ENCODE assay signal across 28 mouse cellular contexts in the genomic region with DNA sequence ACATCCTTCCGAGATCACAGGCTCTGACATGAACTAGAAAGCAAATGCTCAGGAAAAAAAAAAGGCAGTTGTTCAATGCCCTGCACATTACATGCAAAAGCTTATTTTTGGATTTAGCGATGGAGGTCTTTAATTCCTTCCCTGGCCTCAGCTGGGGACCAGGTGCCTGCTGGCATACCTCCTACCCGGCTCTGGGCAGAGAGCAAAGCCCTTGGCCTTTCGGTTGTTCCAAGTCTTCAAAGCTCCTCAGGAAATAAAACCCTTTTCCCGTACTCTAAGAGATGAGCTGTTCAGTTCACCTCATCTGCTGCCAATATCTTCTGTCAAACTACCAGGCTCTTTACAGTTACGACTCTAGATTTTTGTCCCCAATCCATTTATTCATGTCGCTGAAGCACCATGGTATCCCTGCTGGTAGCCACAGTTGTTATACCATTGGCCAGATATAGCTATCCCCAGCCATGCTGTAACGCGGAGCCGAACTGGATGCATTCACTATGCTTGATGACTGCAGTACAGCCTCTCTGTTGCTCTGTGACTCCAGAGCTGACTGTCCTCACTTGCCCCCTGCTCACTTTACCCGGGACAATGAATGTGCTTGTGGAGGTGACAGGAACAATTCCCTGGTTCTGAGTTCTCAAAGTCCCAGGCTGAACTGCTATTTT.
DNase-seq lines count a peak whose midpoint lies in the region; ATAC-seq and TF ChIP-seq lines count a peak whose summit lies in the region.
"Had no signal": no experiment of that assay in that cellular context is flagged by ENCODE, and none has a peak within 500 bp of the region (broad histone marks: within the 10 kb centered on the region; RNA-seq: fewer than 3 reads in every experiment).

No protein-coding gene starts in this region.

- intact Hi-C loops in gastrocnemius, adult 2 months (cut with DNase I): no loop called here

- H3K4me3 ChIP-seq in gastrocnemius, adult 2 months: peak overlapping the region; percentile 26
- no peak overlapping the region for H3K4me3 ChIP-seq in midbrain, embryonic 15.5 days
- H3K4me3 ChIP-seq in midbrain, embryonic 10.5 days: no peak overlapping the region
- H3K4me3 ChIP-seq: embryonic facial prominence, embryonic 13.5 days; erythroblast, embryonic 14.5 days; forebrain, embryonic 13.5 days; heart, embryonic 12.5 days; kidney, embryonic 15.5 days; left cerebral cortex, adult 2 months; neural tube, embryonic 15.5 days had no signal

- H3K27me3 ChIP-seq in midbrain, embryonic 15.5 days (replicated peaks): no peaks in the 10 kb centered on the region
- H3K27me3 ChIP-seq in midbrain, embryonic 10.5 days (ENCODE audit: low read depth, poor library complexity, severe bottlenecking): no peaks in the 10 kb centered on the region
- H3K27me3 ChIP-seq: CH12.LX; embryonic facial prominence, embryonic 13.5 days; forebrain, embryonic 13.5 days; heart, embryonic 12.5 days; kidney, embryonic 15.5 days; neural tube, embryonic 15.5 days; Patski had no signal

- DNase-seq in gastrocnemius, adult 2 months: peak; percentile 23
- no peak for DNase-seq in gastrocnemius, postnatal 4 days (ENCODE audit: low spot score in 2 of 2)
- no peak for DNase-seq in midbrain, embryonic 10.5 days (ENCODE audit: low spot score)
- peak; percentile 34 for DNase-seq in cerebellum, adult 9-10 months
- peak; percentile 16 for DNase-seq in skeletal muscle tissue, adult 2 months (ENCODE audit: low read depth, low spot score)
- DNase-seq in c-Kit-positive CD71-positive TER-119-positive erythroid progenitor cells, embryonic 14.5 days (ENCODE audit: low spot score): no peak
- no peak for DNase-seq in layer of hippocampus, adult 8-10 months (ENCODE audit: low spot score in 2 of 2)
- DNase-seq: B cell, adult 2 months; embryo, embryonic 11 days; heart, adult 18-20 months; heart, postnatal 14 days; kidney, adult 11 months; lung, postnatal 4 days; right cerebral cortex, adult 18-20 months; right cerebral cortex, postnatal 4 days; thymus, adult 2 months had no signal

- H3K9me3 ChIP-seq in midbrain, embryonic 15.5 days: no peaks in the 10 kb centered on the region
- no peaks in the 10 kb centered on the region for H3K9me3 ChIP-seq in midbrain, embryonic 10.5 days (replicated peaks)
- H3K9me3 ChIP-seq: forebrain, embryonic 13.5 days; heart, embryonic 12.5 days; kidney, embryonic 15.5 days; neural tube, embryonic 15.5 days had no signal

- no peaks in the 10 kb centered on the region for H3K4me1 ChIP-seq in midbrain, embryonic 15.5 days
- no peaks in the 10 kb centered on the region for H3K4me1 ChIP-seq in midbrain, embryonic 10.5 days
- H3K4me1 ChIP-seq: embryonic facial prominence, embryonic 13.5 days; forebrain, embryonic 13.5 days; heart, embryonic 12.5 days; neural tube, embryonic 15.5 days had no signal

- ATAC-seq in midbrain, embryonic 15.5 days (replicated peaks): peak; percentile 48; the same call in 1 of the 2 replicates
- ATAC-seq: forebrain, embryonic 13.5 days; Patski had no signal

- no peak overlapping the region for H3K4me2 ChIP-seq in midbrain, embryonic 15.5 days
- H3K4me2 ChIP-seq: embryonic facial prominence, embryonic 13.5 days; forebrain, embryonic 13.5 days; heart, embryonic 12.5 days; kidney, embryonic 15.5 days; neural tube, embryonic 15.5 days had no signal

- H3K9ac ChIP-seq in midbrain, embryonic 15.5 days: no peak overlapping the region
- H3K9ac ChIP-seq: embryonic facial prominence, embryonic 13.5 days; forebrain, embryonic 13.5 days; heart, embryonic 12.5 days; kidney, embryonic 15.5 days; neural tube, embryonic 15.5 days had no signal

- no peaks in the 10 kb centered on the region for H3K36me3 ChIP-seq in midbrain, embryonic 15.5 days (replicated peaks)
- no peaks in the 10 kb centered on the region for H3K36me3 ChIP-seq in midbrain, embryonic 10.5 days
- H3K36me3 ChIP-seq: embryonic facial prominence, embryonic 13.5 days; G1E; heart, embryonic 12.5 days; kidney, embryonic 15.5 days; neural tube, embryonic 15.5 days had no signal

- H3K27ac ChIP-seq in gastrocnemius, adult 2 months: no peak overlapping the region
- no peak overlapping the region for H3K27ac ChIP-seq in midbrain, embryonic 15.5 days
- no peak overlapping the region for H3K27ac ChIP-seq in midbrain, embryonic 10.5 days (replicated peaks)
- H3K27ac ChIP-seq: embryonic facial prominence, embryonic 13.5 days; forebrain, embryonic 13.5 days; kidney, embryonic 15.5 days; left cerebral cortex, adult 2 months; neural tube, embryonic 15.5 days; stomach, postnatal 0 days had no signal

- no peak for TF ChIP-seq CTCF in gastrocnemius, adult 2 months (IDR thresholded peaks at IDR 0.05)

- WGBS in midbrain, embryonic 15.5 days: 78% methylated on average over 11 of the region's 11 CpGs
- 90% methylated on average over 11 of the region's 11 CpGs for WGBS in midbrain, embryonic 10.5 days

Comparison
In these comparisons a context has a peak if more than half of its experiments do, and no peak if none do; other contexts are left out.
1. DNase-seq: peak in gastrocnemius, adult 2 months (single experiment), cerebellum, adult 9-10 months (single experiment) and skeletal muscle tissue, adult 2 months (single experiment); none in gastrocnemius, postnatal 4 days (0 of 2), midbrain, embryonic 10.5 days (single experiment), c-Kit-positive CD71-positive TER-119-positive erythroid progenitor cells, embryonic 14.5 days (single experiment) and layer of hippocampus, adult 8-10 months (0 of 2).